11 mouse cellular contexts compared by ENCODE assay signal in the genomic region with DNA sequence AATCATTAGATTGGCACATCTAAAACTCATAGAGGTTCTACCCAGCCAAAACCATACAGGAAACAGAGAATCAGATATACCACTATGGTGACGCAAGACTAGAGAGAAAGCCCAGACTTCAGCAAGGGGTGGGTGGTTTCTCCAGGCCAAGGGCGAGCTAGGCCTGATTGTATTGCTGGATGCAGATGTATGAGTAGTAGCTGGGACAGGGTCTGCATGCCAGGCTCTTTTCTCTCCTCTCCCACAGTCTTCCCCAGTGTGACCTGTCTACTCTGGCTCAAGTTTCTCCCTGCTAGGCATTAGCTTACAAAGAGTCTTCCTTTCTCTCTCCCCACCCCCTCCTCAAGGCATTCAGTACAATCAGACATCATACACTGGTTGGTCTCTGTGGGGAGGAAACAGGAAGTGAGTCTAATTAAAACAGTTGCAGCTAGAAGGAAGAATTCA.
DNase-seq lines count a peak whose midpoint lies in the region; ATAC-seq and TF ChIP-seq lines count a peak whose summit lies in the region.
"Had no signal": no experiment of that assay in that cellular context is flagged by ENCODE, and none has a peak within 500 bp of the region (broad histone marks: within the 10 kb centered on the region; RNA-seq: fewer than 3 reads in every experiment).

No protein-coding gene starts in this region.

- no peaks in the 10 kb centered on the region for H3K27me3 ChIP-seq in kidney, embryonic 14.5 days (ENCODE audit: control insufficient read depth, insufficient read depth, low read length)
- H3K27me3 ChIP-seq in embryonic facial prominence, embryonic 11.5 days (ENCODE audit: control insufficient read depth, insufficient read depth, low read length): no peaks in the 10 kb centered on the region
- no peaks in the 10 kb centered on the region for H3K27me3 ChIP-seq in myocyte (ENCODE audit: control insufficient read depth, insufficient read depth, insufficient read length)
- no peaks in the 10 kb centered on the region for H3K27me3 ChIP-seq in forebrain, embryonic 14.5 days (replicated peaks; ENCODE audit: control insufficient read depth, insufficient read depth, low read length)
- H3K27me3 ChIP-seq: neural tube, embryonic 12.5 days had no signal

- no peak overlapping the region for H3K27ac ChIP-seq in kidney, embryonic 14.5 days (ENCODE audit: low read depth, low read length)
- H3K27ac ChIP-seq in embryonic facial prominence, embryonic 11.5 days (replicated peaks; ENCODE audit: low read depth, low read length): no peak overlapping the region
- H3K27ac ChIP-seq in forebrain, embryonic 14.5 days (ENCODE audit: low read depth, low read length): no peak overlapping the region
- H3K27ac ChIP-seq: neural tube, embryonic 12.5 days had no signal

- H3K4me1 ChIP-seq in kidney, embryonic 14.5 days (ENCODE audit: control insufficient read depth, insufficient read depth, low read length): 0 out of 2 replicates have a peak, but pooled peaks cover 4% of the 10 kb centered on the region
- no peaks in the 10 kb centered on the region for H3K4me1 ChIP-seq in embryonic facial prominence, embryonic 11.5 days (ENCODE audit: control insufficient read depth, insufficient read depth, low read length)
- H3K4me1 ChIP-seq in forebrain, embryonic 14.5 days (ENCODE audit: control insufficient read depth, insufficient read depth, low read length): no peaks in the 10 kb centered on the region
- H3K4me1 ChIP-seq: neural tube, embryonic 12.5 days had no signal

- no peaks in the 10 kb centered on the region for H3K79me2 ChIP-seq in myocyte (ENCODE audit: control insufficient read depth, insufficient read depth)

- H3K4me2 ChIP-seq in kidney, embryonic 14.5 days (replicated peaks; ENCODE audit: low read depth, low read length): no peak overlapping the region
- no peak overlapping the region for H3K4me2 ChIP-seq in embryonic facial prominence, embryonic 11.5 days (ENCODE audit: low read depth, low read length)
- H3K4me2 ChIP-seq in myocyte (ENCODE audit: low read depth): no peak overlapping the region
- no peak overlapping the region for H3K4me2 ChIP-seq in forebrain, embryonic 14.5 days (ENCODE audit: low read length)
- H3K4me2 ChIP-seq: neural tube, embryonic 12.5 days had no signal

- no peak for TF ChIP-seq POLR2A in myocyte (IDR thresholded peaks at IDR 0.05; ENCODE audit: insufficient read length, low read depth)

- H3K9ac ChIP-seq in kidney, embryonic 14.5 days (ENCODE audit: low read depth, low read length): no peak overlapping the region
- no peak overlapping the region for H3K9ac ChIP-seq in embryonic facial prominence, embryonic 11.5 days (replicated peaks; ENCODE audit: low read length)
- no peak overlapping the region for H3K9ac ChIP-seq in forebrain, embryonic 14.5 days (ENCODE audit: low read length)
- H3K9ac ChIP-seq: liver, postnatal 0 days; neural tube, embryonic 12.5 days had no signal

- H3K36me3 ChIP-seq in kidney, embryonic 14.5 days (ENCODE audit: control insufficient read depth, insufficient read depth, low read length): no peaks in the 10 kb centered on the region
- H3K36me3 ChIP-seq in embryonic facial prominence, embryonic 11.5 days (replicated peaks; ENCODE audit: control insufficient read depth, insufficient read depth, low read depth, low read length): no peaks in the 10 kb centered on the region
- H3K36me3 ChIP-seq in myocyte (ENCODE audit: control insufficient read depth, insufficient read depth): no peaks in the 10 kb centered on the region
- no peaks in the 10 kb centered on the region for H3K36me3 ChIP-seq in forebrain, embryonic 14.5 days (ENCODE audit: control insufficient read depth, insufficient read depth, low read length)
- H3K36me3 ChIP-seq: neural tube, embryonic 12.5 days had no signal

- peak; percentile 57; the same call in 1 of the 2 replicates for ATAC-seq in kidney, embryonic 14.5 days (ENCODE audit: low FRiP score, low TSS enrichment)
- peak; percentile 75 for ATAC-seq in embryonic facial prominence, embryonic 11.5 days (replicated peaks; ENCODE audit: insufficient number of reproducible peaks, low FRiP score, low TSS enrichment, low read depth)
- ATAC-seq in forebrain, embryonic 14.5 days: no peak
- ATAC-seq: liver, postnatal 0 days had no signal

- no peak overlapping the region for H3ac ChIP-seq in myocyte (ENCODE audit: control insufficient read depth, insufficient read length)

- 84% methylated on average over 2 of the region's 2 CpGs for WGBS in kidney, embryonic 14.5 days
- 72% methylated on average over 2 of the region's 2 CpGs for WGBS in embryonic facial prominence, embryonic 11.5 days
- WGBS in forebrain, embryonic 14.5 days: 84% methylated on average over 2 of the region's 2 CpGs

- DNase-seq in kidney, adult 11 months: no peak
- peak; percentile 36 to 61 for DNase-seq in CD8-positive naive resting alpha-beta T cell, adult 2 months (ENCODE audit: low read depth in 2 of 2, low spot score in 2 of 2)
- DNase-seq in embryonic facial prominence, embryonic 11.5 days (ENCODE audit: low spot score): peak; percentile 27
- no peak for DNase-seq in forebrain, embryonic 14.5 days (ENCODE audit: low spot score)
- no peak for DNase-seq in layer of hippocampus, adult 18-20 months (ENCODE audit: low spot score in 2 of 2)
- no peak for DNase-seq in left cerebral cortex, adult 11 months (ENCODE audit: low spot score)
- DNase-seq: cerebellum, adult 9-11 months; liver, postnatal 0 days had no signal

- H3K4me3 ChIP-seq in kidney, embryonic 14.5 days (ENCODE audit: low read length): no peak overlapping the region
- H3K4me3 ChIP-seq in embryonic facial prominence, embryonic 11.5 days (ENCODE audit: low read depth, low read length): no peak overlapping the region
- no peak overlapping the region for H3K4me3 ChIP-seq in myocyte
- no peak overlapping the region for H3K4me3 ChIP-seq in forebrain, embryonic 14.5 days (ENCODE audit: low read depth, low read length)
- H3K4me3 ChIP-seq: neural tube, embryonic 12.5 days had no signal

- no peaks in the 10 kb centered on the region for H3K9me3 ChIP-seq in kidney, embryonic 14.5 days (ENCODE audit: control insufficient read depth, low read length)
- no peaks in the 10 kb centered on the region for H3K9me3 ChIP-seq in embryonic facial prominence, embryonic 11.5 days (replicated peaks; ENCODE audit: control insufficient read depth, low read length)
- H3K9me3 ChIP-seq in forebrain, embryonic 14.5 days (replicated peaks; ENCODE audit: control insufficient read depth, low read length): no peaks in the 10 kb centered on the region
- H3K9me3 ChIP-seq: neural tube, embryonic 12.5 days had no signal

TF ChIP-seq in myocyte, 11 proteins besides CTCF, POLR2A, EP300 and RAD21:
- TF ChIP-seq CEBPB (IDR thresholded peaks at IDR 0.05; ENCODE audit: insufficient read depth, poor library complexity, severe bottlenecking): 0 out of 2 replicates have a peak, but pooled peaks have one; percentile 31
- no peak for TF ChIP-seq REST (IDR thresholded peaks at IDR 0.05; ENCODE audit: insufficient read depth, insufficient read length)

Comparison
In these comparisons a context has a peak if more than half of its experiments do, and no peak if none do; other contexts are left out.
1. DNase-seq: peak in CD8-positive naive resting alpha-beta T cell, adult 2 months (2 of 2) and embryonic facial prominence, embryonic 11.5 days (single experiment); none in kidney, adult 11 months (single experiment), forebrain, embryonic 14.5 days (single experiment), layer of hippocampus, adult 18-20 months (0 of 2) and left cerebral cortex, adult 11 months (single experiment).